Comparison of ENCODE assay signal across 22 mouse cellular contexts in genomic region chr3:101883902-101884301, GRCm38 (mm10). TPM values are rescaled to one million over a fixed set of nuclear protein-coding genes. Genes with fewer than 3 reads are reported as not detected.
DNase-seq lines count a peak whose midpoint lies in the region; ATAC-seq lines count a peak whose summit lies in the region.
"Had no signal": no experiment of that assay in that cellular context is flagged by ENCODE, and none has a peak within 500 bp of the region (broad histone marks: within the 10 kb centered on the region; RNA-seq: fewer than 3 reads in every experiment).

No protein-coding gene starts in this region.

- ATAC-seq in granulocyte monocyte progenitor cell, adult 5-6 weeks (replicated peaks; ENCODE audit: poor library complexity, severe bottlenecking) = peak; percentile 27; the same call in 1 of the 2 replicates
- ATAC-seq in erythroid progenitor cell, adult 5-6 weeks (replicated peaks; ENCODE audit: low FRiP score, poor library complexity, severe bottlenecking) = no peak
- ATAC-seq: forebrain, embryonic 14.5 days; midbrain, embryonic 15.5 days had no signal

- DNase-seq in heart, adult 11 months = peak; percentile 59
- DNase-seq in heart, postnatal 10 days = no peak
- peak; percentile 11 for DNase-seq in thymus, postnatal 25 days
- DNase-seq in thymus, postnatal 36 days = no peak
- no peak for DNase-seq in kidney, adult 11 months
- no peak for DNase-seq in yolk sac, embryonic 10.5 days (ENCODE audit: low spot score)
- DNase-seq: adrenal gland, adult 8-10 months; cerebellum, adult 2 months; cerebellum, postnatal 14 days; gastrocnemius, postnatal 14 days; heart, adult 18-20 months; heart, postnatal 14 days; kidney, adult 2 months; kidney, postnatal 36 days; right cerebral cortex, postnatal 25 days; spleen, adult 18-20 months had no signal

- intact Hi-C loops in heart, postnatal 10 days (cut with DNase I) = no loop called here

RNA-seq across cellular contexts. Expression of gene Mab21l3, which starts 35.1 kb away (rescaled TPM):
- total RNA-seq in heart, postnatal 10 days (2021) = under 1 TPM in 1 of 2 experiments, not detected in 1; 0.12 TPM
- total RNA-seq in granulocyte monocyte progenitor cell, adult 5-6 weeks (2014; fragmentation: Nextera tagmentation) = not detected in 2 replicates
- 0.05 TPM in 1 of 2 replicates, not detected in the other for total RNA-seq in granulocyte monocyte progenitor cell, adult 5-6 weeks (2017)
- not detected in 2 replicates for total RNA-seq in erythroid progenitor cell, adult 5-6 weeks (2015; ENCODE audit: low replicate concordance)
- total RNA-seq in erythroid progenitor cell, adult 5-6 weeks (2017; ENCODE audit: low replicate concordance) = not detected in 2 replicates
- total RNA-seq: gastrocnemius, postnatal 14 days; heart, postnatal 14 days; megakaryocyte progenitor cell, adult 5-6 weeks; neutrophil, adult 5-6 weeks had no signal

RNA-seq across cellular contexts. Expression of gene Slc22a15, which starts 40.4 kb away (rescaled TPM):
- total RNA-seq in heart, postnatal 10 days (2021) = 1 to 10 TPM; 5.6 to 6.2 TPM
- total RNA-seq in granulocyte monocyte progenitor cell, adult 5-6 weeks (2014; fragmentation: Nextera tagmentation) = 5.1 and 11.0 TPM in 2 replicates
- 4.4 and 4.5 TPM in 2 replicates for total RNA-seq in granulocyte monocyte progenitor cell, adult 5-6 weeks (2017)
- total RNA-seq in erythroid progenitor cell, adult 5-6 weeks (2015; ENCODE audit: low replicate concordance) = 2.9 and 5.0 TPM in 2 replicates
- 0.61 and 1.0 TPM in 2 replicates for total RNA-seq in erythroid progenitor cell, adult 5-6 weeks (2017; ENCODE audit: low replicate concordance)

Comparison
In these comparisons a context has a peak if more than half of its experiments do, and no peak if none do; other contexts are left out.
1. DNase-seq: peak in heart, adult 11 months (single experiment) and thymus, postnatal 25 days (single experiment); none in heart, postnatal 10 days (0 of 2), thymus, postnatal 36 days (0 of 2), kidney, adult 11 months (single experiment) and yolk sac, embryonic 10.5 days (single experiment).